Mouse (Mus musculus): ENCODE results near the gene Pptc7.

DNA sequence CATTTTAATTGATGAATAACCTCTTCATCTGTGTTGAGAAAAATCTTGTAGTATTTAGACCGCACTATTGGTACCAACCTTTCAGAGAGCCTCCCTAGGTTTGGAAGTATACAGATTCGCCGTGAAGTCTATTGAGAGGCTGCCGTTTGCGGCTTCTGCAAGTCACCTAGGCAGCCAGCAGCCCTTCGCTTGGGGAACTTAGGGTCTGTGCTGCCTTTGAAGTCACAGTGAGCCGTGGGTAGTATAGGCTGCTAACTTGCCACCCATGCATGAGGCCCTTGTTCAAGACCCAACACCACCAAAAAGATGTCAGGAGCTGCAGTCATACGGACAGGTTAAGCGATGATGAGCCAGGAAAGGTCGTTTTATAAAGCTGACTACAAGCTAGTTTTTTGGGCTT, 2.0 kb downstream of the Pptc7 start:
- TF ChIP-seq POLR2A (IDR thresholded peaks at IDR 0.05; ENCODE audit: low read depth, low read length) (no peak), CTCF (IDR thresholded peaks at IDR 0.05; ENCODE audit: extremely low read depth, insufficient read depth, insufficient read length, insufficient replicate concordance) (no peak)
